Mouse (Mus musculus): ENCODE data around the gene Lrp8. TPM values are rescaled to one million over a fixed set of nuclear protein-coding genes. Genes with fewer than 3 reads are reported as not detected.

The Lrp8 gene
- total RNA-seq, 1 experiment from 2014 or later: 2.8 TPM

DNA sequence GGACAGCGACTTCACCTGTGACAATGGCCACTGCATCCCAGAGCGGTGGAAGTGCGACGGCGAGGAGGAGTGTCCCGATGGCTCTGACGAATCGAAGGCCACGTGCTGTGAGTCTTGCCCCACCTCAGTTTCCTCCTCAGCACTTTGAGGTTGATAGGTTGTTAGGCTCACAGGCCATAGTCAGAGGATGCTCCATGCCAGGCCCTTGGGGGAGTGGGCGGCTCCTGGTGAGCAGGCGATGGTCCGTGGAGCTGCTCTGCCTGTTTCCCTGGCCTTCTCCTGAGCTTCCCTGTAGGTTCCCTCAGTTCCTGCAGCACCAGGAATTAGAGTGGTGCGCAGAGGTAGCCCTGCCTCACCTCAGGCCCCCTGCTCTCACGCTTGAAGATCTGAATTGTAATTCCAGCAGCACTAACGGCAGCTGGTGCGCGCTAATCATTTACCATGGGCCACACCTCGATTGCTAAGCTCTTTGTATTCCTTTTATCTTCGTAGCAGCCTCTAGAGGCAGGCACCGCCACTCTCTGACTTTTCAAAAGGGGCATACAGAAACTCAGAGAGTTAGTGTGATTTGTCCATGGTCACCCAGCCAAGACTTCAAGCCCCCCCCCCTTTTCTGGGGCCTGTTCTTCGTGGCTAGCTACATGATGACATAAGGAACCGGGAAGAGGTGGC is 32.7 kb downstream of the Lrp8 start:
- no peak for ATAC-seq (ENCODE audit: extremely low read depth, insufficient number of reproducible peaks, low FRiP score, poor library complexity, severe bottlenecking)

DNA sequence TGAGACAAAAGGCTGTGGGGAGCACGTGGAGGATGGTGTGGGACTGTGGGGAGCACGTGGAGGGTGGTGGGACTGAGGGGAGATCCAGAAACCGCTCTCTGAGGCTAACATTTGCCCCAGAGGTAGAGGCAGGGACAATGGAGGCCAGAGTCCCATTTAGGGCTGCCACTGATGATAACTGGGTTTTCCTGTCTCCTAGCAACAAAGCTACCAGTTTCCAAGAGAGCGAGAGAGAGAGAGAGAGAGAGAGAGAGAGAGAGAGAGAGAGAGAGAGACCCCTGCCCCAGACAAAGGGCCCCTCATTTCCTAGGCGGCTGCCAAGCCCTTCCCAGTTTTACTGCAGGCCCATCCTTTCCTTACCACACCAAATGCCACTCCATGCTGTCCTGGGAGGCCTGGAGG is 33.4 kb downstream of the Lrp8 start:
- no peak for ATAC-seq (ENCODE audit: extremely low read depth, insufficient number of reproducible peaks, low FRiP score, poor library complexity, severe bottlenecking)

DNA sequence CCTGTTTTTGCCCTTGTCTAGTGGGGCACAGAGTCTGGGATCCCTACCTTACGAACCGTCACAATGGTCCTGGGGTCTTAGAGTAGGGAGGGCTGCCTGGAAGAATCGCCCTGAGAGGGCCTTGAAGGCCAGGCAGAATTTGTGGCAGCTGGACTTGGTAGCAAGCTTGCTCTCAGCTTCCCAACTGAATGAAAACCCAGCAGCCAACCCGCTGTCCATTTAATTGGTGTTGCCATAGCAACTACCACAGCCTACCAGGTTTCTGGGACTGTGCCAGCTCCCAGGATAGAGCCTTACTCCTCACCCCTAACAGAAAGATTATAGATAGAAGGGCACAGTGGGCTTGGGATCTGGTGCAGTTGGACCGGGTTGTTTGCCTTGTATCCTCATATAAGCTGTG is 34.7 kb downstream of the Lrp8 start:
- no peak for ATAC-seq (ENCODE audit: extremely low read depth, insufficient number of reproducible peaks, low FRiP score, poor library complexity, severe bottlenecking)

DNA sequence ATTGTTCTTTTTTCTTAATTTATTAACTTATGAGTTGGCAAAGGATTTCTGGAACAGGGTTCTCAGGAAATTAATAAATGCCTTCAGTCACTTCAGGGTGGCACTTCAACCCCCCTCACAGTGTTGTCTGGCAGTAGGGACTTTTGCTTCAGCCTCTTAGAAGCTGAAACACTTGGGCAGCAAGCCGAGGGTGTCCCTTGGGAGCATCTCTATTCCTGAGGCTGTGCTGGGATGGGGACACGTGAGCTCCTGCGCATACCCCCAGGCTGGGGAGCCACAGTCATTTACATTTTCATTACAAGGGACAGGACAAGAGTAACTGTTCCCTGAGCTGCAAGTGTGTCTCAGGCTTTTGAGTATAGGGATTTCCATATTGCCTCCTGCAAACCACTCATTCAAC is 35.8 kb downstream of the Lrp8 start:
- ATAC-seq (ENCODE audit: extremely low read depth, insufficient number of reproducible peaks, low FRiP score, poor library complexity, severe bottlenecking): no peak

DNA sequence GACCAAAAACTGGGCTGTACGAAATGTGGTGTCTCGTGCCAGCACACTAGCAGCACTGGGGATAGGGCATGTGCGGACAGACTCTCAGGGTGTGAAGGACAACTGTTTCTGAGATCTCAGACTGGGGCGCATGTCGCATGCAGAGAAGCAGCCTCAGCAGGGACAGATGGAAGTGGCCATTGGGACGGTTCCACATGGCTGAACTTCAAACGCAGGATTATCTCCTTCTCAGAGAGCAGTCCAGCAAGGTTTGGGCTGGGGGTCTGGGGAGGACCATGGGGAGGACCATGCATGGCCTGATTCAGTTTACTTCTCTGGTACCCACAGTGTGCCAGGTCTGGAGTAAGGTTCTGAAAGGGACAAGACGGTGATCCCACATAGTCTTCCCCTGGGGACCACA is 41.6 kb downstream of the Lrp8 start:
- ATAC-seq (ENCODE audit: extremely low read depth, insufficient number of reproducible peaks, low FRiP score, poor library complexity, severe bottlenecking): no peak

DNA sequence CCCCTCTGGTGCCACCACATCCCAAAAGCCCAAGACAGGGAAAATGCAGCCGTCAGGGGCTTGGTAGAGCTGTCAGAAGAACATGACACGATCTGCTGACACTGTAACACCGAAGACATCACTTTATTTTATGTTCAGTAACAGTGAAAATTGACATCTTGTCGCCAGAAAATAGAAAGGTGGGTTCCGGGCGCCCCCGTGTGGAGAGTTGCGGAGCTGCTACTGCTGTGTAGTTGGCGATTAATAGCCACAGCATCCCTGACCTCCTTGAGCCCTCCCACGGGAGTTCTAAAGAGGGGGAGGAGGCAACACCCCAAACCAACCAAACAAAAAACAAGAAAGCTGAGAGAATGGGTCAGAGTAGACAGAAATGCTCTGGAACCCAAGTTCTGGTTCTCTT is 42.9 kb downstream of the Lrp8 start:
- ATAC-seq (ENCODE audit: extremely low read depth, insufficient number of reproducible peaks, low FRiP score, poor library complexity, severe bottlenecking): peak; percentile 54; the same call in 1 of the 2 replicates

DNA sequence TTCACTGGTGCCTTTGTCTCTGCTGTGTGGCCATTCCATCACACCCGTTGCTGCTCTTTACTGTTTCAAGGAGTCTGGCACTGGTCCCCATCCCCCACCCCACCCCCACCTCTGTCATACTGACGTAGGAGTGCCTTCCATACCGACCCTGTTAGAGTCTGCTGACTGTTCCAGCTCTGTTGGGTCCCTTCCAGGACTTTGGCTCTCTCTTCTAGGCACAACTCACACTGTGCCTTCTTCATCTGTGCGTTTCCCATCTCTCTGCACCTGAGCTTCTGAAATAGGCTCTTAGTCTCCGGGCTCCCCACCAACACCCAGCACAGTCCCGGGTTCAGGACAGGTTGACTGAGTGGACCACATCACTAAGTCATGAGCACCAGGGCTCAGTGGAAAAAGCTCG is 44.7 kb downstream of the Lrp8 start:
- no peak for ATAC-seq (ENCODE audit: extremely low read depth, insufficient number of reproducible peaks, low FRiP score, poor library complexity, severe bottlenecking)

DNA sequence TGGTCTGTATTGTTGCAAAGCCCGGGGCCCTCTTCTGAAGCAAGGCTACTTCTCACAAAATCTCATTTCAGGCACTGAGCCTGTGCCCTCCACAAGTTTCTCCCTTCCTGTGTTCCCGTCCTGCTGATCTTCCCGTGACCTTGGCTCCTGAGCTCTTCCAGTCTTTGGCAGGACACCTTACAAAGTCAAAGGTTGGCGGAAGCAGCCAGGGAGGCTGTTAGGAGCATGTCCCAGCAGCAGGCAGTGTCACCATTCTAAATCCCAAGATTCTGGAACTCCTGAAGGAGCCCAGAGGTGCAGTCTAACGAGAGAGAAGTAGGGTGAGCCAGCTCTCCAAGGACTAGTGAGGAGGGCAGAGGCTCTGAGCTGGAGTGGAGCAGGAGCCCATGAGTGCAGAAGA is 46.5 kb downstream of the Lrp8 start:
- ATAC-seq (ENCODE audit: extremely low read depth, insufficient number of reproducible peaks, low FRiP score, poor library complexity, severe bottlenecking): no peak

DNA sequence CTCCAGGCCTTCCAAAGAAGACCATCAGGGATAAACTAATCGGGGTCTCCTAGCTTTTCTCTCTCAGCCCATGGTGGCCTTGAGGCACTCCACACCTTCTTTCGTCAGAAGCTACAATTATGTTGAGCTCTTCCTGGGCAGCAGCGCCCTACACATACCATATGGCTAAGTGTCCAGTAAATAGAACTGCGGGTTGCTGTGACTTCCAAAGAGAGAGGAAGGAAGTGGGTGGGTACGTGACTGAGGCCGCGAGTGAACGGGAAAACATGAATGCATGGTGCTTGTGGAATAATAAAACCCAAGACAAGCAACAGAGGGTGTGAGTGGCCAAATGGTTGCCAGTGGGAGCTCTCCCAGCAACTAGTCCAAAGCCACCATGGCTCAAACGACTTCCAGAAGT is 47.6 kb downstream of the Lrp8 start:
- ATAC-seq (ENCODE audit: extremely low read depth, insufficient number of reproducible peaks, low FRiP score, poor library complexity, severe bottlenecking): no peak

DNA sequence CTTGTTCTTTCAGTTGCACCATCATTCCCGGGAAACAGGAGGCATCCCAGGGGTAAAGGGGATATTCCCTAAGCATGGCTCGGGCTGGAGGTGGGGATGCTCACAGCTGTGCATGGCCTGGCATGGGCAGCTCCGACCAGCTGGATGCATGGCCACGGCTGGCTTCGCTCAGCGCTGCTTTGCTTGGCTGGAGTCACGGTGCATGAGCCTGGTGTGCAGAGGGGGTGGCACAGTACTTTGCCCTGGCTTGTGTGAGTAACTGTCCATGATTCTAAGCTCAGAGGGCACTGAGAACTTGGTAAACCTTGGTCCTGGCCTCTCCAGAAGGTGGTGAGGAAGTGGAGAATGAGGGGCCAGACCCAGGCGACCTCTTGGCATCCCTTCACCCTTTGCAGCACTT is 48.0 kb downstream of the Lrp8 start:
- ATAC-seq (ENCODE audit: extremely low read depth, insufficient number of reproducible peaks, low FRiP score, poor library complexity, severe bottlenecking): no peak

DNA sequence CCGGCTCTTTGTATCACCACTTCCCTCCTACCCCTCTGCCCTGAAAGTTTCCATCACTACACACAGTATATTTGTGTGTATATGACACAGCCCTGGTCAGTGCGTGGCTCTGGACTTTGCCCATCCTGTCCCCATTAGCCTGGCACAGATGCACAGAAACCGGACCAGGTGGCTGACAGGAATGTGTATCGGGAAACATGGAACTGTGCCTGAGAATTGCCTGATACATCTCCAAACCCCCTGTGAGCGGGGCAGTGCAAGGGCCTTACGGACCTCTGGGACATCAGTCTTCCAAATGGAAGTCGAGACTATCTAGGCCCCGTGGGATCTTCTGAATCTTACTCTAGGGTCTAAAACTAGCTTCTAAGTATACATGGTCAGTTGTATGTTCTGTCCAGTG is 51.3 kb downstream of the Lrp8 start:
- no peak for ATAC-seq (ENCODE audit: extremely low read depth, insufficient number of reproducible peaks, low FRiP score, poor library complexity, severe bottlenecking)

DNA sequence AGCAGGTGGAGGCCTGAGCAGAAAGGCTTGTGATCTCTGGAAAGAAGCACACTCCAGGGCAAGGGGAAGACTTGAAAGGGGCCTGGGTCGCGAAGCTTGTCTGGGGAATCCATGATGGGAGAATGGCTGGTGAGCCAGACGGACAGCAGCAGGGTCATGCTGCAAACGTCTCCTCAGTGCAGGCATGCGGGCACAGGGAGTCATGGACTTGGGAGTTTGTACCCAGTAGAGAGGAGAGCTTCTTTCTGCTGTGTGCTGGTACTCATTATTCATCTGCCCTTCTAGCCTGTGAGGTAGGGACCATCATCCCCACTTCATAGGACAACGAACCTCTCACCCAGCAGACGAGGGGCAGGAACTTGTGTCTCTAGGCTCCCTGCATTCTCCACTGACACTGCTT is 51.8 kb downstream of the Lrp8 start:
- no peak for ATAC-seq (ENCODE audit: extremely low read depth, insufficient number of reproducible peaks, low FRiP score, poor library complexity, severe bottlenecking)

DNA sequence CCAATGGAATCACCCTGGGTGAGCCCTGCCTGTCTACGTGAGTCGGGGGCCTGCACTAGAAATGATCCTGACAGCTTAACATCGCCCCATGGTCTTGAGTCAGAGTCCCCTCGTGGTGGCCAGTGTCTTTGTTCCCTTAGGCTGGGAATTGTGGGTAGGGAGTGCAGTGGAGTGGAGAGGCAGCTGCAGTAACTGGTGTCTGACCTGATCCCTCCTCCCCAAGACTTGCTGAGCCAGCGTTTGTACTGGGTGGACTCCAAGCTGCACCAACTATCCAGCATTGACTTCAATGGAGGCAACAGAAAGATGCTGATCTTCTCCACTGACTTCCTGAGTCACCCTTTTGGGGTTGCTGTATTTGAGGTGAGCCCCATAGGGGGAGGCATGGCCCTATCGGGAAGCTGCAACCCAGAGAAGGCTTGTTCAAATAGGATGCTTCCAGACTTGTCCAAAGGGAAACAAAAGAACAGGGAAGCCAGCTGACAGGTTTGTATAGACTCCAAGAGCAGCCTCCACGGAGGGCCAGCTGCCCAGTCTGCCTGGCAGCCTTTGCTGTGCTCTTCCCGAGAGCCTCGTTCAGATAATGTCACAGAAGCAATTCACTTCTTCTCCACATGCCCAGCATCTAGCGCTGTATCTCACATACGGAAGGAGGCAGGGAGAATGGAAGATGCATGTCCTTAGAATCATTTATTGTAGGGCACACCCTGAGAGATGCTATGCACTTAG is 55.1 kb downstream of the Lrp8 start:
- no peak for ATAC-seq (ENCODE audit: extremely low read depth, insufficient number of reproducible peaks, low FRiP score, poor library complexity, severe bottlenecking)

DNA sequence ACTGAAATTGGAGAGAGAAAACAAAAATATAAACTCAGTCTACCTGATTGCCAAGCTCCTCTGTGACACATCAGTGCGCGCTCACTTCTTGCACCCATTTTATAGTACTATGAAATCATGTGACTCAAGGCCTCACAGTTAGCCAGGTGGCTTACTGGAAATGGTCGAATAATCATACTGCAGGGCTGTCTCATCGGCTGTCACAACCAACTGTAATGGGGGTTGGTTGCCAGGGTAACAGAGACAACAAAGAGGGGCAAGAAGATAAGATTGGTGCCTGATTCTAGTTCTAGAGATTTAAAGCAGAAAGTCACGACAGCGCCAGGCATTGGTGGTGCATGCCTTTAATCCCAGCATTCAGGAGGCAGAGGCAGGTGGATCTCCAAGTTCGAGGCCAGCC is 56.9 kb downstream of the Lrp8 start:
- ATAC-seq (ENCODE audit: extremely low read depth, insufficient number of reproducible peaks, low FRiP score, poor library complexity, severe bottlenecking): no peak

DNA sequence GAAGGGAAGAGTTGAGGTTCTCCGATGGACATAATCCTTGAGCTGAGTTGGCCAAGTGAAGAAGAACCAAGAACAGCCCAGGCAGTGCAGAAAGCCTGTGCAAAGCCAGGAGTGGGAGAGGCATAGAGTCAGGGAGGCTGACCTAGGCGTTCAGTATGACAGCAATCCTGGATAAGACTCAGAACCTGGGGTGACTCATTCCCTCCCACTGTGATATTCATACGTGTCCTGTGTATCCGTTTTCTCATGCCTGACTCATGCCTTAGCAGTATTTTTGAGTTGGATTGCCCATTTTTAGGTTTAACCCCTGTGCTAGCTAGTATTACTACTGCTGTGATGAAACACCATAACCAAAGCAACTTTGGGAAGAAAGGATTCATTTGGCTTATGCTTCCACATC is 62.8 kb downstream of the Lrp8 start:
- ATAC-seq (ENCODE audit: extremely low read depth, insufficient number of reproducible peaks, low FRiP score, poor library complexity, severe bottlenecking): no peak

DNA sequence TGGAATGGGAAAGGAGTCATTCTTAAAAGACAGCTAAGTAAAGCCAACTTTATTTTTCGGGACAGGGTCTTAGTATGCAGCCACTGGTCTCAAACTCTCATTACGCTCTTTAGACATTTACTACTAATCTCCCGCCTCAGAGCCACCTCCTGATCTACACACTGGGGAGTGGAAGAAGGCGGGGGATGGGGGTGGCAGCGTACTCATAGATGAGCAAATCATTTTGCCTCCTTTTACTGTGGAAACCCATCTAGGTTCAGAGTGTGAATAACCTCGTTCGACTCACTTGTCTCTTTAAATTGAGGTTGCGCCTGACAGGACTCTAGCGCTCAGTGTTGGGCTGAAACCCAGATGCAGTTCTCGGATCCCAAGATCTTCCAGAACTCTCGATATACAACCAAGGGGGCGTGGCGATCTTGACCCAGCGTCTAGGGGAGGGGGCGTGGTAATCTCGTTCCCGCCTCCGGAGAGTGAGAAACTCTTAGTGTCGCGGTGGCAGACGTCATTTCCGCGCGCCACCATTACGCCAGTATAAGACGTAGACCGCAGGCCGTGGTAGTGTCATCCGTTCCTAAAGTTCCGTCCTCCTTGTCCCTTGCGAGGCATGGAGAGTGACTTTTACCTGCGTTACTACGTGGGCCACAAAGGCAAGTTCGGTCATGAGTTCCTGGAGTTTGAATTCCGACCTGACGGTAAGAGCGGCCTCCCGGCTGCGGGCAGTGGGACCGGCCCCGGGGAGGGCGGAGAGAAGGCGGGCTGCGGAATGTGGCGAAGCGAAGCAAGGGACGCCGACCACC is 77.4 kb downstream of the Lrp8 start, which contains the start of gene Magoh:
Gene Magoh, plus strand, starts transcription at position 502 of the 797 bp plus-strand sequence.
- peak; percentile 99 for ATAC-seq (ENCODE audit: extremely low read depth, insufficient number of reproducible peaks, low FRiP score, poor library complexity, severe bottlenecking)

DNA sequence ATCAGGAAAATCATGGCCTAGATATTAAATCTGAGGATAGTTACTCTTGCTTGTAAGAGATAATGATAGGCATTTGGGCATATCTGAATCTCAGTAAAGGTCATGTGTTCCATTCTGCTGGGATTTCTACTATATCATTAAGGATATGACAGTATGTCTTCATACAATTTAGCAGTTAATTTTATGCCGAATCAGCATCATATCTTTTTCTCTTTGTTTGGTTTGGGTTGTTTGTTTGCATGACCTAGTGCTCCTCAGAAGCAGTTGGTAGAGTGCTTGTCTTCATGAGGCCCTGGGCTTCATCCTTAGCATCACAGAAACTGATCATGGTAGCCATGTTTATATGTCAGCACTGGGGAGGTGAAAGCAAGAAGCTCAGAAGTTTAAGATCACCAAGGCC is 79.6 kb downstream of the Lrp8 start:
- ATAC-seq (ENCODE audit: extremely low read depth, insufficient number of reproducible peaks, low FRiP score, poor library complexity, severe bottlenecking): no peak

DNA sequence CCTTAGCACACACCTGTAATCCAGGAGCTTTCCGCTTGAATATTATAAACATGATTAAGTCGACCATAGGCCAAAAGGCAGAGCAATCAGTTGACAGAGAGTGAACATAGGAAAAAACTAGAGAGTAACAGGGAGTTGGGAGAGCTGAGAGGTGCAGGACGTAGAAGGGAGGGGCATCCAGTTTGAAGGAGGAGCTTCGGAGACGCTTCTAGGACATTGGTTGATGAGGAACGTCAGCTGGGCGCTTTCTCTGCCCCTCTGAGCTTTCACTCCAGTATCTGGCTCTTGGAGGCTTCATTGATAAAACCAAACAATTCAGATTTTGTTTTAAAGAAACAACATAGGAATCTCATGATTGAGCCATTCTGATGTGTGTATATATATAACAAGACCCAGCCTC is 84.3 kb downstream of the Lrp8 start:
- no peak for ATAC-seq (ENCODE audit: extremely low read depth, insufficient number of reproducible peaks, low FRiP score, poor library complexity, severe bottlenecking)

DNA sequence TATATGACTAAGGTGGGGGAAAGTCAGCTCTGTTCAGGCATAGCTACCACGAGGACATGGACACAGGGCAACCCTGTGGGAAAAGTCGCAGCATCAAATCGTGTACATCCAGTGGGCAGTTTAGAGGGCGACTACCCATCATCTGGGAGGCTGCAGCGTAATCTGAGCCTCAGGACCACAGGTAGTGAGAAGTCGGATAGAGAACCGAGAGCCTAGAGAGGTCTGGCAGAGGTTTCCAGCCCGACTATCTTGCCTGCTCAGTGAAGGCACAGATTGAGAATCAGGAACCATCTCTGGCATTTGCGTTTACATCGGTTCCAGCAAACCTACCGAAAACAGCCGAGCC is 87.3 kb downstream of the Lrp8 start:
- ATAC-seq (ENCODE audit: extremely low read depth, insufficient number of reproducible peaks, low FRiP score, poor library complexity, severe bottlenecking): no peak

Measured in neutrophil, adult 5-6 weeks (primary cell).